Mouse (Mus musculus) MEL (cell line): Measurements from ENCODE around the gene Wdr70. TPM values are rescaled to one million over a fixed set of nuclear protein-coding genes. Genes with fewer than 3 reads are reported as not detected.
A peak's percentile ranks its signal among the peaks of the same experiment; 100 is the strongest.

Experiments
- DNase-seq: peaks from one replicate; pipeline ENCODE4 v3.0.0; 2011; ENCODE audit warnings: low read depth, low spot score
- H3K27ac ChIP-seq: 2 replicates; pipeline ENCODE4 v1.5.1; 2012; ENCODE audit warnings: low read depth, mild to moderate bottlenecking, control low read depth, low read length, moderate library complexity; ENCODE audit not compliant: control insufficient read depth
- H3K27me3 ChIP-seq, 2 experiments: fragments of 150-350 bp in 1 of 2; sonication (generic) in 1 of 2; 2 replicates each; pipeline ENCODE4 v1.6.1; 2012; ENCODE audit warnings: low read length in 2 of 2, mild to moderate bottlenecking in 2 of 2, improper control_type of control experiment in 1 of 2, moderate library complexity in 1 of 2; ENCODE audit not compliant: insufficient read depth in 2 of 2, control insufficient read depth in 1 of 2
- H3K36me3 ChIP-seq, 2 experiments: 2 replicates each; pipeline ENCODE4 v1.6.1; 2012 to 2014; ENCODE audit warnings: low read length in 2 of 2, improper control_type of control experiment in 1 of 2, inconsistent platforms in 1 of 2, mild to moderate bottlenecking in 1 of 2; ENCODE audit not compliant: insufficient read depth in 2 of 2, control insufficient read depth in 1 of 2
- H3K4me1 ChIP-seq, 2 experiments: fragments of 150-350 bp in 1 of 2; sonication (generic) in 1 of 2; 2 replicates each; pipeline ENCODE4 v1.6.1; 2012; ENCODE audit warnings: low read length in 2 of 2, improper control_type of control experiment in 1 of 2, mild to moderate bottlenecking in 1 of 2; ENCODE audit not compliant: insufficient read depth in 2 of 2, control insufficient read depth in 1 of 2
- H3K4me3 ChIP-seq, 2 experiments: fragments of 150-350 bp in 1 of 2; sonication (generic) in 1 of 2; 2 replicates each; pipeline ENCODE4 v1.5.1; 2012; ENCODE audit warnings: low read depth in 2 of 2, low read length in 2 of 2, mild to moderate bottlenecking in 2 of 2, moderate library complexity in 2 of 2, control low read depth in 1 of 2, improper control_type of control experiment in 1 of 2; ENCODE audit not compliant: control insufficient read depth in 1 of 2, insufficient read depth in 1 of 2
- H3K79me2 ChIP-seq: 2 replicates; pipeline ENCODE4 v1.6.1; 2012; ENCODE audit warnings: mild to moderate bottlenecking, low read length, moderate library complexity; ENCODE audit not compliant: control insufficient read depth, poor library complexity, insufficient read depth
- H3K9ac ChIP-seq: 2 replicates; pipeline ENCODE4 v1.6.1; 2012; ENCODE audit warnings: low read depth, mild to moderate bottlenecking, control low read depth, low read length, moderate library complexity; ENCODE audit not compliant: control insufficient read depth, poor library complexity, severe bottlenecking
- H3K9me3 ChIP-seq: fragments of 150-350 bp; sonication (generic); replicated peaks from 2 replicates; pipeline ENCODE4 v1.6.1; 2012; ENCODE audit warnings: mild to moderate bottlenecking, low read length, improper control_type of control experiment, moderate library complexity; ENCODE audit not compliant: insufficient read depth
- BHLHE40 ChIP-seq: IDR thresholded peaks from 2 replicates; pipeline ENCODE4 v1.6.1; 2012; ENCODE audit warnings: low read depth, mild to moderate bottlenecking, inconsistent platforms, low read length, improper control_type of control experiment, borderline replicate concordance
- CHD1 ChIP-seq: IDR thresholded peaks from 2 replicates; pipeline ENCODE4 v1.6.1; 2012; ENCODE audit warnings: low read depth, mild to moderate bottlenecking, inconsistent platforms, low read length, improper control_type of control experiment
- CHD2 ChIP-seq: IDR thresholded peaks from 2 replicates; pipeline ENCODE4 v1.6.1; 2011; ENCODE audit warnings: low read length, improper control_type of control experiment
- CTCF ChIP-seq, 3 experiments: IDR thresholded peaks in 2 of 3; conservative IDR thresholded peaks in 1 of 3; 2 replicates each; pipeline ENCODE4 v1.5.1; 2011 to 2012; ENCODE audit warnings: low read length in 3 of 3, low read depth in 2 of 3, mild to moderate bottlenecking in 2 of 3, improper control_type of control experiment in 1 of 3, inconsistent platforms in 1 of 3, mixed read lengths in 1 of 3, moderate library complexity in 1 of 3; ENCODE audit not compliant: control insufficient read depth in 1 of 3, insufficient read depth in 1 of 3, poor library complexity in 1 of 3, severe bottlenecking in 1 of 3
- E2F4 ChIP-seq: IDR thresholded peaks from 2 replicates; pipeline ENCODE4 v1.6.1; 2011; ENCODE audit warnings: low read depth, low read length, improper control_type of control experiment, borderline replicate concordance
- ELF1 ChIP-seq: IDR thresholded peaks from 2 replicates; pipeline ENCODE4 v1.6.1; 2014; ENCODE audit warnings: low read depth, mild to moderate bottlenecking, inconsistent platforms, low read length, improper control_type of control experiment, moderate library complexity
- EP300 ChIP-seq, 2 experiments: IDR thresholded peaks; 2 replicates each; pipeline ENCODE4 v1.6.1; 2011; ENCODE audit warnings: improper control_type of control experiment in 2 of 2, low read length in 2 of 2, low read depth in 1 of 2, mild to moderate bottlenecking in 1 of 2
- ETS1 ChIP-seq: IDR thresholded peaks from 2 replicates; pipeline ENCODE4 v1.6.1; 2012; ENCODE audit warnings: low read depth, mild to moderate bottlenecking, inconsistent platforms, low read length, improper control_type of control experiment, moderate library complexity
- GABPA ChIP-seq: IDR thresholded peaks from 2 replicates; pipeline ENCODE4 v1.6.1; 2012; ENCODE audit warnings: low read depth, mild to moderate bottlenecking, inconsistent platforms, low read length, improper control_type of control experiment, moderate library complexity
- GATA1 ChIP-seq: IDR thresholded peaks from 2 replicates; pipeline ENCODE4 v1.6.1; 2011; ENCODE audit warnings: low read depth, low read length, improper control_type of control experiment
- HCFC1 ChIP-seq: IDR thresholded peaks from 2 replicates; pipeline ENCODE4 v1.6.1; 2012; ENCODE audit warnings: low read depth, mild to moderate bottlenecking, inconsistent platforms, low read length, improper control_type of control experiment, moderate library complexity
- JUND ChIP-seq: IDR thresholded peaks from 2 replicates; pipeline ENCODE4 v1.6.1; 2011; ENCODE audit warnings: low read depth, mild to moderate bottlenecking, improper control_type of control experiment, low read length
- KAT2A ChIP-seq: conservative IDR thresholded peaks from 2 replicates; pipeline ENCODE4 v1.6.1; 2012; ENCODE audit warnings: low read depth, low read length, improper control_type of control experiment, inconsistent platforms
- MAFK ChIP-seq: IDR thresholded peaks from 2 replicates; pipeline ENCODE4 v1.6.1; 2011; ENCODE audit warnings: low read depth, mild to moderate bottlenecking, low read length, improper control_type of control experiment, borderline replicate concordance
- MAZ ChIP-seq: IDR thresholded peaks from 2 replicates; pipeline ENCODE4 v1.6.1; 2012; ENCODE audit warnings: low read depth, mild to moderate bottlenecking, inconsistent platforms, low read length, improper control_type of control experiment
- MEF2A ChIP-seq: IDR thresholded peaks from 2 replicates; pipeline ENCODE4 v1.6.1; 2014; ENCODE audit warnings: low read depth, mild to moderate bottlenecking, inconsistent platforms, low read length, improper control_type of control experiment; ENCODE audit not compliant: poor library complexity, insufficient replicate concordance, severe bottlenecking; ENCODE audit errors: extremely low read depth
- MXI1 ChIP-seq: IDR thresholded peaks from 2 replicates; pipeline ENCODE4 v1.6.1; 2011; ENCODE audit warnings: mild to moderate bottlenecking, low read depth, low read length, improper control_type of control experiment
- MYC ChIP-seq: IDR thresholded peaks from 2 replicates; pipeline ENCODE4 v1.6.1; 2011; ENCODE audit warnings: low read depth, mild to moderate bottlenecking, low read length, improper control_type of control experiment, moderate library complexity
- NELFE ChIP-seq: IDR thresholded peaks from 2 replicates; pipeline ENCODE4 v1.6.1; 2011; ENCODE audit warnings: low read depth, low read length, improper control_type of control experiment
- POLR2A ChIP-seq, 2 experiments: IDR thresholded peaks; 2 replicates each; pipeline ENCODE4 v1.6.1; 2011 to 2012; ENCODE audit warnings: low read length in 2 of 2, mild to moderate bottlenecking in 2 of 2, control low read depth in 1 of 2, improper control_type of control experiment in 1 of 2, low read depth in 1 of 2, moderate library complexity in 1 of 2; ENCODE audit not compliant: control insufficient read depth in 1 of 2, insufficient read depth in 1 of 2, poor library complexity in 1 of 2
- POLR2AphosphoS2 ChIP-seq: IDR thresholded peaks from 2 replicates; pipeline ENCODE4 v1.6.1; 2011; ENCODE audit warnings: low read length, improper control_type of control experiment
- POLR2AphosphoS5 ChIP-seq: IDR thresholded peaks from 2 replicates; pipeline ENCODE4 v1.6.1; 2012; ENCODE audit warnings: low read depth, borderline replicate concordance, mild to moderate bottlenecking, inconsistent platforms, low read length, moderate library complexity, mixed read lengths
- RAD21 ChIP-seq: IDR thresholded peaks from 2 replicates; pipeline ENCODE4 v1.6.1; 2011; ENCODE audit warnings: mild to moderate bottlenecking, low read depth, low read length, improper control_type of control experiment
- RCOR1 ChIP-seq: IDR thresholded peaks from 2 replicates; pipeline ENCODE4 v1.6.1; 2012; ENCODE audit warnings: low read depth, mild to moderate bottlenecking, inconsistent platforms, low read length, improper control_type of control experiment
- SIN3A ChIP-seq: IDR thresholded peaks from 2 replicates; pipeline ENCODE4 v1.6.1; 2012; ENCODE audit warnings: low read length, improper control_type of control experiment, inconsistent platforms
- TAL1 ChIP-seq: IDR thresholded peaks from 2 replicates; pipeline ENCODE4 v1.6.1; 2012; ENCODE audit warnings: mild to moderate bottlenecking, inconsistent platforms, low read length, moderate library complexity, mixed read lengths
- TBP ChIP-seq: IDR thresholded peaks from 2 replicates; pipeline ENCODE4 v1.8.0; 2011; ENCODE audit warnings: low read depth, low read length, improper control_type of control experiment
- TCF12 ChIP-seq: IDR thresholded peaks from 2 replicates; pipeline ENCODE4 v1.6.1; 2014; ENCODE audit warnings: low read depth, mild to moderate bottlenecking, inconsistent platforms, low read length, improper control_type of control experiment, moderate library complexity
- UBTF ChIP-seq: IDR thresholded peaks from 2 replicates; pipeline ENCODE4 v1.6.1; 2012; ENCODE audit warnings: low read depth, mild to moderate bottlenecking, inconsistent platforms, low read length, improper control_type of control experiment, moderate library complexity, borderline replicate concordance; ENCODE audit not compliant: insufficient read depth
- USF1 ChIP-seq: IDR thresholded peaks from 2 replicates; pipeline ENCODE4 v1.6.1; 2014; ENCODE audit warnings: low read depth, mild to moderate bottlenecking, inconsistent platforms, low read length, improper control_type of control experiment, moderate library complexity
- USF2 ChIP-seq, 2 experiments: IDR thresholded peaks; 2 replicates each; pipeline ENCODE4 v1.6.1; 2011 to 2012; ENCODE audit warnings: improper control_type of control experiment in 2 of 2, low read length in 2 of 2, borderline replicate concordance in 1 of 2, inconsistent platforms in 1 of 2, low read depth in 1 of 2, mild to moderate bottlenecking in 1 of 2; ENCODE audit not compliant: insufficient read depth in 1 of 2
- ZC3H11A ChIP-seq: IDR thresholded peaks from 2 replicates; pipeline ENCODE4 v1.6.1; 2012; ENCODE audit warnings: low read depth, mild to moderate bottlenecking, inconsistent platforms, low read length, improper control_type of control experiment
- ZKSCAN1 ChIP-seq: IDR thresholded peaks from 2 replicates; pipeline ENCODE4 v1.6.1; 2012; ENCODE audit warnings: low read depth, mild to moderate bottlenecking, inconsistent platforms, low read length, improper control_type of control experiment, moderate library complexity
- ZMIZ1 ChIP-seq: IDR thresholded peaks from 2 replicates; pipeline ENCODE4 v1.6.1; 2012; ENCODE audit warnings: low read depth, mild to moderate bottlenecking, inconsistent platforms, low read length, improper control_type of control experiment, moderate library complexity
- ZNF384 ChIP-seq: IDR thresholded peaks from 2 replicates; pipeline ENCODE4 v1.6.1; 2012; ENCODE audit warnings: low read depth, mild to moderate bottlenecking, inconsistent platforms, low read length, improper control_type of control experiment
- polyA plus RNA-seq, 2 experiments: library from polyadenylated mRNA; stranded (reverse) in 1 of 2; unstranded in 1 of 2; fragments of >175 nt in 1 of 2; fragments of >200 nt in 1 of 2; gene quantifications; 2 replicates each; pipeline versions ENCODE4 v1.2.1 to v1.2.4; 2012; ENCODE audit warnings: low replicate concordance in 2 of 2, low read depth in 1 of 2; ENCODE audit not compliant: insufficient read length in 2 of 2, insufficient read depth in 1 of 2, missing spikeins in 1 of 2
- total RNA-seq: library from RNA; depleted of rRNA; stranded (reverse); fragments of 300-350 nt; gene quantifications from 2 replicates; pipeline ENCODE4 v1.2.3, GENCODE M21; 2012

The Wdr70 gene
- total and polyA plus RNA-seq, 3 experiments: 40.7 to 48.8 TPM; not detected in 1

- H3K27ac ChIP-seq: peak within 1 kb of the TSS; percentile 82
- peaks cover 19 to 21% of the 10 kb centered on the region in 2 experiments for H3K36me3 ChIP-seq
- peaks cover 40% of the 10 kb centered on the region for H3K79me2 ChIP-seq
- DNase-seq: peak; percentile 100
- H3K4me3 ChIP-seq: peak within 1 kb of the TSS; percentile 82 to 90
- peak within 1 kb of the TSS; percentile 84 for H3K9ac ChIP-seq
- H3K27me3 ChIP-seq: no peaks in the 10 kb centered on the region
- peaks cover 4 to 12% of the 10 kb centered on the region in 2 experiments for H3K4me1 ChIP-seq
- H3K9me3 ChIP-seq: no peaks in the 10 kb centered on the region
- TF ChIP-seq GABPA: no peak; the same call in 1 of the 2 replicates
- no peak for TF ChIP-seq TAL1
- peak; percentile 52; the same call in 1 of the 2 replicates for TF ChIP-seq RCOR1
- no peak for TF ChIP-seq MAFK
- TF ChIP-seq RAD21: no peak
- peak; percentile 97 for TF ChIP-seq ELF1
- no peak for TF ChIP-seq POLR2AphosphoS5
- TF ChIP-seq MEF2A: no peak
- TF ChIP-seq NELFE: peak; percentile 90
- 0 out of 2 replicates have a peak, but pooled peaks have one; percentile 11 for TF ChIP-seq JUND
- peak; percentile 72; the same call in 1 of the 2 replicates for TF ChIP-seq POLR2AphosphoS2
- TF ChIP-seq TCF12: peak; percentile 72
- peak; percentile 69; the same call in 1 of the 2 replicates for TF ChIP-seq TBP
- no peak for TF ChIP-seq USF1
- peak; percentile 81 for TF ChIP-seq BHLHE40
- TF ChIP-seq ZKSCAN1: no peak
- peak; percentile 79 to 94 for TF ChIP-seq POLR2A (IDR thresholded peaks at IDR 0.05; ENCODE audit: control insufficient read depth in 1 of 2, insufficient read depth in 1 of 2, low read depth in 1 of 2, low read length in 2 of 2, poor library complexity in 1 of 2)
- no peak; the same call in 1 of the 2 replicates for TF ChIP-seq CHD2
- TF ChIP-seq KAT2A: peak; percentile 77
- TF ChIP-seq CTCF (IDR thresholded peaks at IDR 0.05 in 2 of 3, conservative IDR thresholded peaks at IDR 0.05 in 1 of 3; ENCODE audit: control insufficient read depth in 1 of 3, insufficient read depth in 1 of 3, low read depth in 2 of 3, low read length in 3 of 3, poor library complexity in 1 of 3, severe bottlenecking in 1 of 3): 0 out of 6 replicates have a peak, but pooled peaks of 1 of the 3 experiments have one; percentile 4
- 0 out of 4 replicates have a peak, but pooled peaks of 1 of the 2 experiments have one; percentile 13 for TF ChIP-seq EP300 (IDR thresholded peaks at IDR 0.05; ENCODE audit: low read depth in 1 of 2, low read length in 2 of 2)
- TF ChIP-seq ZC3H11A: no peak
- TF ChIP-seq GATA1: 0 out of 2 replicates have a peak, but pooled peaks have one; percentile 0
- TF ChIP-seq MAZ: peak; percentile 85; the same call in 1 of the 2 replicates
- peak; percentile 96 for TF ChIP-seq HCFC1
- peak; percentile 87 for TF ChIP-seq ZMIZ1
- no peak for TF ChIP-seq UBTF
- TF ChIP-seq E2F4: peak; percentile 91
- peak; percentile 97 for TF ChIP-seq SIN3A
- no peak for TF ChIP-seq ZNF384
- TF ChIP-seq USF2 (IDR thresholded peaks at IDR 0.05; ENCODE audit: borderline replicate concordance in 1 of 2, insufficient read depth in 1 of 2, low read depth in 1 of 2, low read length in 2 of 2): no peak
- TF ChIP-seq CHD1: no peak
- peak; percentile 96 for TF ChIP-seq MXI1
- TF ChIP-seq ETS1: peak; percentile 60
- peak; percentile 91 for TF ChIP-seq MYC
Measured at GRCm38 (mm10) chr15:8108966-8109743, 10.1 kb upstream of the Wdr70 start, which contains the start of gene Nup155. TSS of gene Nup155 (plus strand) at chr15:8109273.
